8 mouse cellular contexts compared by ENCODE assay signal in the genomic region with DNA sequence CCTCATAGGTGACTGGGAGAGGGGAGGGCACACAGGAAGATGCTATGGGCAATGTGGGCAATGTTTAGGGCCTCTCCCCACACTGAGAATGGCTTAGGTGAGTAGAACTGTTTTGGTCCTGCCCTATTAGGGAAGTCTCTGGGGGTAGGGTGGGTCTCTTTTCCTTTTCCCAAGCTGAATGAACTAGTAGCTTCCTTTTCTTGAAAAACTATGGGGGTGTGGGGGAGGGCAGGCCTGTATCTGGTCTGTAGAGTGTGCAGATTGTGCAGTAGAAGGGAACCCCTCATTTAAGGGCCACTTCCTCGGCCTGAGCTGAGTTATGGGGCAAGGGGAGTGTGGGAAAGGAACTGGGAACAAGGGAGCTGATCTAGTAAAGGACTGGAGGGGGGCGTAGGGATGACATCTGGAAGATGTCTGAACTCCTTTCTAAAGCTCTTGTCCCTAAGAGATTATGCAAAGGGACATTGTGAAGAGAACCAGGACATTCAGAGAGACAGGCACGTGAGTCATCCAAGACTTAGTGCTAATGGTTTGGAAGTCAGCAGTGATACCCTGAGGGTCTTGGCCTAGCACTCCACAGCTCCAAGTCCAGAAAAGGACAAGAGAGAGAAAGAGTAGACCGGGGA. TPM values are rescaled to one million over a fixed set of nuclear protein-coding genes. Genes with fewer than 3 reads are reported as not detected.
DNase-seq lines count a peak whose midpoint lies in the region; ATAC-seq and TF ChIP-seq lines count a peak whose summit lies in the region.

No protein-coding gene starts in this region.

- no peaks in the 10 kb centered on the region for H3K36me3 ChIP-seq in liver, embryonic 13.5 days

- no peak for TF ChIP-seq POLR2A in bone marrow, adult 2 months (IDR thresholded peaks at IDR 0.05; ENCODE audit: borderline replicate concordance, control insufficient read depth, low read depth, low read length)

- 67% methylated on average over 4 of the region's 4 CpGs for WGBS in bone marrow, adult 2 months
- WGBS in liver, embryonic 13.5 days (ENCODE audit: insufficient replicate concordance) = 56% methylated on average over 4 of the region's 4 CpGs

- no peak overlapping the region for H3K27ac ChIP-seq in bone marrow, adult 2 months (ENCODE audit: control insufficient read depth, insufficient read depth, low read depth, low read length, poor library complexity)
- no peak overlapping the region for H3K27ac ChIP-seq in liver, embryonic 13.5 days

- intact Hi-C loops in heart, postnatal 10 days (cut with DNase I) = no loop called here

- H3K9ac ChIP-seq in liver, embryonic 13.5 days = no peak overlapping the region

- peaks cover 1% of the 10 kb centered on the region for H3K4me1 ChIP-seq in bone marrow, adult 2 months (ENCODE audit: control insufficient read depth, insufficient read depth, low read length)
- peaks cover 44% of the 10 kb centered on the region for H3K4me1 ChIP-seq in liver, embryonic 13.5 days (replicated peaks)

- DNase-seq in kidney, adult 18-20 months = peak; percentile 29
- no peak for DNase-seq in kidney, postnatal 14 days
- peak; percentile 53 to 57 for DNase-seq in heart, postnatal 10 days
- no peak for DNase-seq in liver, embryonic 13.5 days
- DNase-seq in T-cell, adult 2 months (ENCODE audit: low spot score) = no peak
- DNase-seq in urinary bladder, adult 2 months (ENCODE audit: low spot score) = no peak
- DNase-seq in left cerebral cortex, adult 8-10 months (ENCODE audit: low spot score in 2 of 2) = no peak

- H3K9me3 ChIP-seq in liver, embryonic 13.5 days (replicated peaks) = no peaks in the 10 kb centered on the region

- ATAC-seq in liver, embryonic 13.5 days (ENCODE audit: low read depth) = no peak

- peak overlapping the region; percentile 85; the same call in 1 of the 2 replicates for H3K4me2 ChIP-seq in liver, embryonic 13.5 days

- peak overlapping the region; percentile 14 for H3K4me3 ChIP-seq in bone marrow, adult 2 months (replicated peaks; ENCODE audit: control insufficient read depth, low read depth, low read length)
- no peak overlapping the region for H3K4me3 ChIP-seq in liver, embryonic 13.5 days (replicated peaks)

- TF ChIP-seq CTCF in bone marrow, adult 2 months (IDR thresholded peaks at IDR 0.05; ENCODE audit: control insufficient read depth, insufficient read depth, low read length) = no peak

- peaks cover 58% of the 10 kb centered on the region for H3K27me3 ChIP-seq in liver, embryonic 13.5 days

RNA-seq across cellular contexts. Expression of gene Ahnak, which starts 2.3 kb away (rescaled TPM):
- polyA plus RNA-seq in bone marrow, adult 2 months (2011; ENCODE audit: insufficient read depth, insufficient read length, low replicate concordance, missing spikeins) = 17.4 and 40.1 TPM in 2 replicates
- total RNA-seq in heart, postnatal 10 days (2021) = 100 to 1,000 TPM; 348 to 380 TPM
- polyA plus RNA-seq in liver, embryonic 13.5 days (2015; fragmentation: Nextera tagmentation; extraction: Ambion mirVana) = 1.4 and 1.6 TPM in 2 replicates
- polyA plus RNA-seq in urinary bladder, adult 2 months (2012; rRNA removed) = 126 and 168 TPM in 2 replicates
- total RNA-seq in left cerebral cortex, adult 8-10 months (2022) = 10 to 100 TPM; 24.9 to 29.0 (median 27.5) TPM

RNA-seq across cellular contexts. Expression of gene Eef1g, which starts 24.5 kb away (rescaled TPM):
- polyA plus RNA-seq in bone marrow, adult 2 months (2011; ENCODE audit: insufficient read depth, insufficient read length, low replicate concordance, missing spikeins) = 129 and 224 TPM in 2 replicates
- total RNA-seq in heart, postnatal 10 days (2021) = 100 to 1,000 TPM; 283 to 289 TPM
- polyA plus RNA-seq in liver, embryonic 13.5 days (2015; fragmentation: Nextera tagmentation; extraction: Ambion mirVana) = 298 and 320 TPM in 2 replicates
- polyA plus RNA-seq in urinary bladder, adult 2 months (2012; rRNA removed) = 398 and 489 TPM in 2 replicates
- total RNA-seq in left cerebral cortex, adult 8-10 months (2022) = 100 to 1,000 TPM; 224 to 271 (median 243) TPM

RNA-seq across cellular contexts. Expression of gene Tut1, which starts 37.7 kb away (rescaled TPM):
- polyA plus RNA-seq in bone marrow, adult 2 months (2011; ENCODE audit: insufficient read depth, insufficient read length, low replicate concordance, missing spikeins) = 10.7 and 19.1 TPM in 2 replicates
- 10 to 100 TPM in 1 of 2 experiments, 1 to 10 TPM in 1; 8.5 to 10.4 TPM for total RNA-seq in heart, postnatal 10 days (2021)
- polyA plus RNA-seq in liver, embryonic 13.5 days (2015; fragmentation: Nextera tagmentation; extraction: Ambion mirVana) = 18.7 and 20.2 TPM in 2 replicates
- polyA plus RNA-seq in urinary bladder, adult 2 months (2012; rRNA removed) = 21.8 and 24.1 TPM in 2 replicates
- 10 to 100 TPM; 20.5 to 26.0 (median 22.1) TPM for total RNA-seq in left cerebral cortex, adult 8-10 months (2022)

RNA-seq across cellular contexts. Expression of gene Mta2, which starts 49.7 kb away (rescaled TPM):
- 67.4 and 91.6 TPM in 2 replicates for polyA plus RNA-seq in bone marrow, adult 2 months (2011; ENCODE audit: insufficient read depth, insufficient read length, low replicate concordance, missing spikeins)
- total RNA-seq in heart, postnatal 10 days (2021) = 10 to 100 TPM; 54.4 to 59.5 TPM
- 99.5 and 114 TPM in 2 replicates for polyA plus RNA-seq in liver, embryonic 13.5 days (2015; fragmentation: Nextera tagmentation; extraction: Ambion mirVana)
- 29.9 and 47.6 TPM in 2 replicates for polyA plus RNA-seq in urinary bladder, adult 2 months (2012; rRNA removed)
- total RNA-seq in left cerebral cortex, adult 8-10 months (2022) = 10 to 100 TPM; 46.8 to 53.8 (median 50.4) TPM

Comparison
In these comparisons a context has a peak if more than half of its experiments do, and no peak if none do; other contexts are left out.
1. DNase-seq: peak in kidney, adult 18-20 months (single experiment) and heart, postnatal 10 days (2 of 2); none in kidney, postnatal 14 days (single experiment), liver, embryonic 13.5 days (single experiment), T-cell, adult 2 months (single experiment), urinary bladder, adult 2 months (single experiment) and left cerebral cortex, adult 8-10 months (0 of 2).